25 mouse cellular contexts compared by ENCODE assay signal in the genomic region with DNA sequence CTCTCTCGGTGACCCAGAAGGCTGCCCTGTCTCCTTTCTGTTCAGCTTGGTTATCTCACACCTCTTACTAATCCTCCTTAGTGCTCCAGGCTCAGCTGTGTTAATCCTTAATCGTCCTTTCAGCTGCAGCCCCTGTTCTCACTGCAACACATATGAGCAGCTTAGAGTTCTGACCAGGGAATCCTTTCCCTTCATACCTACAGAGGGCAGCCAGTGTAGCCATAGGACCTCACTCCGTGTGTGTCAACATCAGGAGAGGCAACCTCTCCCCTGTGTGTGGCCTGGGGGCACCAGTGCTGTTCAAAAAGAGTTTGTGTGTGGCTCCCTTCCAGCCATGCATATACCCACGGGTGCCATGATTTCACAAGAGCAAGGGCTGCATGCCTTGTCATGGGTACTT. TPM values are rescaled to one million over a fixed set of nuclear protein-coding genes. Genes with fewer than 3 reads are reported as not detected.
"Had no signal": no experiment of that assay in that cellular context is flagged by ENCODE, and none has a peak within 500 bp of the region (broad histone marks: within the 10 kb centered on the region; RNA-seq: fewer than 3 reads in every experiment).

No protein-coding gene starts in this region.

RNA-seq across cellular contexts. Expression of a gene that starts 19.7 kb away (rescaled TPM):
- total RNA-seq: gastrocnemius, adult 2 months; gastrocnemius, postnatal 10 days; gastrocnemius, postnatal 25 days; gastrocnemius, postnatal 4 days; heart, adult 2 months; heart, postnatal 10 days; heart, postnatal 25 days; heart, postnatal 4 days had no signal
- polyA plus RNA-seq: heart, adult 2 months; heart, embryonic 12.5 days; heart, embryonic 14.5 days; hindbrain, embryonic 10.5 days; hindbrain, embryonic 12.5 days; hindbrain, embryonic 14.5 days; hindbrain, embryonic 16.5 days; inflammation-experienced regulatory T-cells, adult 6 months; intestine, embryonic 15.5 days; intestine, postnatal 0 days; kidney, embryonic 14.5 days; kidney, embryonic 16.5 days; limb, embryonic 10.5 days; limb, embryonic 12.5 days; limb, embryonic 14.5 days; liver, embryonic 11.5 days had no signal

RNA-seq across cellular contexts. Expression of a gene that starts 26.9 kb away (rescaled TPM):
- total RNA-seq: gastrocnemius, postnatal 10 days; gastrocnemius, postnatal 25 days; granulocyte monocyte progenitor cell, adult 5-6 weeks; heart, adult 2 months; heart, postnatal 10 days; heart, postnatal 25 days; heart, postnatal 4 days; layer of hippocampus, postnatal 25 days had no signal
- polyA plus RNA-seq: heart, adult 2 months; heart, embryonic 14.5 days; kidney, embryonic 14.5 days had no signal
